Mouse (Mus musculus) B cell, adult 2 months (primary cell): ENCODE results near the gene Rsph1.

Experiments used
- DNase-seq, 2 experiments: peaks; one replicate each; pipeline ENCODE4 v3.0.0; 2022

The Rsph1 gene

DNA sequence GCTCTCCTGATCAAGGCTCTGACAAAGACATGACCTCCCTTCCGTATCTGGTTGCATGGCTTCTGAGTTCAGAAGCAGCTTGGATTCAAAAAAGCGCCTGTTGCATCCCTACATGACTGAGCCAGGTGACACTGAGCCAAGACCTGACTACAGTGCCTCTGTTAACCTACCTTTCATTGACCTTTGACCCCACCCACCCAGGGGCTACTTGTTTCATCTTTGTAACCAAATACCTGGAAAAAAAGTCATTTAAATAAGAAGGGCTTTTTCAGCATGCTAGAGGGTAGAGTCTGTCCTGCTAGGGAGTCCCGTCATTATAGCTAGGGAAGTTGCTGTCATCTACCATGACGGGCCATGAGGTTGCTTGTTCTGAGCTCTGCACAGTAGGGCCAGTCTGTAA lies 26.2 kb upstream of the Rsph1 start:
- no peak for DNase-seq

DNA sequence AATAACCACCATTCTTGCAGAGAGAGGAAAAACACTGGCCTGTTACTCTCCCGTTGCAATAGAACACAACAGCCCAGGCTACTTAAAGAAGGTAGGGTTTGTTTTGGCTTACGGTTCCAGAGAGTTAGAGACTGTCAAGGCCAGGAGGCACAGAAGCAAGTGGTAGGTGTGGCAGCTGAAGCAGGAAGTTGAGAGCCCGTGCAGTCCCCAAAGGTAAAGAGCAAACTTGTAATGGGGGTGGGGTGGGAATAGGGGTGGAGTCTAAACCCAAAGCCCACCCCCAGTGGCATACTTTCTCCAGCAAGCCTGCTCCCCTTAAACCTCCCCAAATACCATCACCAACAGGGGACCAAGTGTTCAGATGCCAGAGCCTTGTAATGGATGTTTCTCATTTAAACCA lies 23.6 kb upstream of the Rsph1 start:
- DNase-seq: no peak

DNA sequence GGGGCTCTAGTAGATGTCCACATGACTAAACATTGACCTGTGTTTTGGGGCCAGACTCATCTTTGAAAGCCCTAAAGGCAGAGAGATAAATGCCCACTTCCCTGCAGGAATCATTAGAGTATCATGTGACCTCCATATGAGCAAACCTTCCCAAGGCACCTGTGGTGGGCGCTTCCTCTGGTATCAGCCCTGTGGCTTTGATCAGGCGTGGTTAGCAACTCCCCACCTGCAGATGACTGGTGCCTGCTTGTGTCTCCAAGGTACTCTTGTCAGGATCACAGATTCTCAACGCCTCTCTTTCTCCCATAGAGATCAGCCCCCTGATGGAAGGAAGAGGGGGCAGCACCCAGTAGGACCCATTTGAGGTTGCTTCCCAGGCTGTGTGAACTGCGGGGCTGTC lies 22.8 kb upstream of the Rsph1 start:
- DNase-seq: no peak

DNA sequence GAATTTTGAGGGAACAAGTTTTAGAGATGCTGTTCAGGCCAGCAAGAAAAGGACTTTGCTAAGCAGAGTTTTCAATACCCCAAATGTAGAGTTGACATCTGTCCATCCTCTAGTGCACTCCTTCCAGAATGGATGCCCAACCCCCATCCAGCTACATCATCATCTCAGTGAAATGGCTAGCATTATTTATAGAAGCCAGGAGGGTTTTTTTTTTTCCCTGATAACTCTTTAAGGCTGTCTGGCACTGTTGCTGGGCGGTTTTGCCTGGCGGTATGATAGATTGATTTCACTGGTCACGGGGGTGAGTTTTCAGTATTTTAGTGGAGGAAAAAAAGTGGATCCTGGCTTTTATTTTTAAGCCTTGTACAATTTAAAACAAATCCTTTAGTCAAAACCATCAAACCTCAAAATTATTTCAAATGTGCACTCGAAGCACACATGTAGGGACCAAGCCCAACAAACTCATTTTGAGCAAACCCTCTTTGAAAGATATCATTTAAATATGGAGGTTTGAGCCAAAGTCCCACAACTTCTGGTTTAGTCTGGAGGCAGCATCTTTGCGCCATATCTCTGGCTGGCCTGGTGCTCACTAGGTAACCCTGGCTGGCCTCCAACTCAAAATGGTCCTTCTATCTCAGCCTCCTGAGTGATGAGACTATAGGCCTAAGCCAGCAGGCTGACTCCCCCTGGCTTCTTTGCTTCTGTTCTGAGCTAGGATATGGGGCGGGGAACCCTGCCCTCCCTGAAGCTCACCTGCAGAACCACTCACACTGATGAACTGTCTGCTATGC lies 21.4 kb upstream of the Rsph1 start:
- DNase-seq: no peak

DNA sequence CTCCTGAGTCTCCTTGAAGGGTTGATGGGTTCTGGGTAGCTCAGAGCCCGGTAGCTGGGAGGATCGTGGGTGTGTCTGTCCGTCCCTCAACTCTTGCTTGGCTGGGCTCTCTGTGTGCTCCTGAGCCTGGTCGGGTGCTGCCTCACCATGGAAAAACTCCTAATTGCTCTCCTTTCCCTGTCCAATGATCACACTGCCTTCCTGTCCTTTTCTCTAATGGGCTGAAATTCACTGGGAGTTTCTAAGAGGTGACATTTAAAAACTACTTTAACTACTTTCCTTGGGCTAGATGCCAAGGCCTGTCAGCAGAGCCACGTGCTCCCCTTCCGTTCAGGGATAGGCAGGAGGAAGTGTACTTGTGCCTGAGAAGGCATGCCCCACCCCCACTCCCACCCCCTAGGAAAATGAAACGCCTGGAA lies 20.3 kb upstream of the Rsph1 start:
- DNase-seq: no peak

DNA sequence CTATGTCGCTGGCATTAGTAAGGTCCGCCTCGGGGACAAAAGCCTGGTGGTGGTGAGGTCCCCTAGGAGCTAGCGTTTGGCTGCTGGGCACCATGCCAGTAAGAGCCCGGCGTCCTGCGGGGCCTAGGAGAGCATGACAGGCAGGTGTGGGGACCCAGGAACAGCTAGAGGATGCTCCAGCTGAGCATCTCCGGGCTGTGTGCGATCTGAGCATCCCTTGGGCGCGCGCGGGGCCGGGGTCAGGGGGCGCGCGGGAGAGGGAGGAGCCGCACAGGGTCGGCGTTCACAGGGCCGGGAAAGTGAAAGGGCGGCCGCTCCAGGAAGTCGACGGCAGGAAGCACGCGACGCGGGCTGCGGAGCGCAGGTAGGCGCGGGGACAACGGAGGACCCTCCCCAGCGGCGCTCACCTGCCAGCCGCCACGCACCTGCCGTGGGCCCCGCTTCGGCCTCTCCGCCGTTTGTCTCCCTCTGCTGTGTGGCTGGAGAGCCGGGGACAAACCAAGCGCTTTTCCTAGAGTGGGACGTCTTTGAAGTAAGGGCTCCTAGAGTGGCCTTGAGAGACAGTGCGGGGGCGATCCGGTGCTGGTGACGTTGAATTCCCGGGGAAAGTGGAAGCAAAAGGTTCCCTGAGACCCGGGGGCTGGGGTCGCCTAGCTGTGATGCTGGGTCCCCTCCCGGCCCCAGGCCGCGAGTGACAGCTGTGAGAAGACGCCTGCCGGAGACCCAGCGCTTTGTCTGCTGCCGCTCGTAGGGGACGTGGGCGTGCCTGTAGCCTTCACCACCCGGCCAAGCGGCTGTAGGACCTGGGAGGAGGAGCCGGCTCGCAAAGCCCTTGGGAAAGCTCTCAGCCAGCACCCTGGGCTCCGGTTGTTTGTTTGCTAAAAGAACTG lies 19.0 kb upstream of the Rsph1 start:
- peak; percentile 83 to 84 for DNase-seq

DNA sequence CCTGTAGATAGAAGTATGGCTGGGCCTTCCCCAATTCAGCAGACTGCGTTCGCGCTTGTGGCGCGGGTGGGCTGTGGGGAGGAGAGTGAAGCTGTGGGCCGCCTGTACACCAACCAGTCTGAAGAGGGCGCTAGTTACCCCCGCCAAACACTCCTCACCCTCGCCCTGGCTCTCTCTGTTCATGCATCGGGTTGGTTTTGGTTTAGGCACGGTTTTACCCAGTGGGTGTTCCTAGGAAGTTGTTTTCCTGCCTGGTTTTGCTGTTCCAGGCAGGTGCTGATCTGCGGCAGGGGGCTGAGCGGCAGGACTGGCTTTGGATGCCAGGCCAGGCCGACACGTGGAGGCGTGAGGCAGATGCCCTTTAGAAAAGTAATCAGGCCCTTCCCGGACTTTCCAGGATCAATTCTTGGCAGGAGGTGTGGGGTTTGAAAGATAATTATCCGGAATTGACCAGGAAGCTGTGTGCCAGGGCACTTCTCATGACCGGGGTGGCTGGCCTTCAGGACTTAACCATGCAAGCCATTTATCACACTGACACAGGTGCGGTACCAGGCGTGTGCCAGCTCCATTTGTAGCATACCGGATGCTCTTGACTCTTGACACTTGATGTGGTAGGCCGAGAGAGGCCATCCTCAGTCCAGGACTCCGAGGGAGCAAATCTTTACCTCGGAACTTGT lies 18.2 kb upstream of the Rsph1 start:
- peak; percentile 88 to 89 for DNase-seq

DNA sequence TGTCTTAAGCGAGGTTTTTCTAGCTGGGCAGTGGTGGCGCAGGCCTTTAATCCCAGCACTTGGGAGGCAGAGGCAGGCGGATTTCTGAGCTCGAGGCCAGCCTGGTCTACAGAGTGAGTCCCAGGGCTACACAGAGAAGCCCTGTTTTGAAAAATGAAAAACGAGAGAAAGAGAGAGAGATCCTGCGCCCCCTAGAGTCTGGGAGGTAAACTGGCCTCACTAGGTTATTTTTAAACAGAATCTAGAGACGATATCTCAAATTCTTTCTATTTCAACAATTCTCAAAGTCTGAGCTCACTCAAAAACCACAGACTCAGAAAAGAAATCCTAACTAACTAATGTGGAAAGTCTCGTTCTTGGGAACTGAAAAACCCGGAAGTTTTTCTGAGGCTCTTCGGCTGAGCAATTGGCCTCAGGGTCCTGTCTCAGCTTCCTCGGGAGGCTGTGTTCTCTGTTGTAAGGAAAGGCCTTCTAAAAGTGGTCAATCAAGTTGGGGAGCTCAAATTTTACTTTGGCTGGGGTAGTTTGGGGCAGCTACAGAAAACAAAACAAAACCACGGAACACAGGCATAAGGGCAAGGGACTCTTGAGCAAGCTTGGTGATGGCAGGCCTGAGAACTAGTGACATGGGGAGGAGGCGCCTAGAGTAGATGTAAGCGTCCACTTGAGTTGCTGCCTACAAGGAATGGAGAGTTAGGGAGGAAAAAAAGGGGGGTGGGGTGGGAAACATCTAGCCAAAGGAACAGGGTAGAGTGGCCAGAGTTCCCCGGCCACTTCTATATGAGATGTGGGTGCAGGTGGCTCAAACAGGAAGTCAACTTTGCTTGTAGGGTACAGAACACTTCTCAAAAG lies 17.4 kb upstream of the Rsph1 start:
- DNase-seq: peak; percentile 82 to 85

DNA sequence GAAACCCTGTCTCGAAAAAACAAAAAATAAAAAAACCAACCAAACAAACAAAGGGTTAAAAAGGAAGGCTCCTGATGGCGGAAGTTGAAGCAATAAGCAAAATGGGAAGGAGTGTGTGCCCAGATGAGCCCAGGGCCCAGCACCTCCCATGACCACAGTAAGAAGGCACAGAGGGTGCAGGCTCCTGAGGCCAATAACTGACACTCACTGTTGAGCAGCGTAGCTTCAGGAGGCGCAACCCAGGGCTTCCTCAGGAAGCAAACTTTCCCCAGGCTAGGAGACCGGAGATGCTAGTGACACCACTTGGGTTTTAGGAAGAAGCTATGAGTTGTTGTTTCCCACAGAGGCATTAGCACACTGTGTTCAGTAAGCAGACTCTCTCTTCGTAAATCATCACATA lies 13.7 kb upstream of the Rsph1 start:
- no peak for DNase-seq

DNA sequence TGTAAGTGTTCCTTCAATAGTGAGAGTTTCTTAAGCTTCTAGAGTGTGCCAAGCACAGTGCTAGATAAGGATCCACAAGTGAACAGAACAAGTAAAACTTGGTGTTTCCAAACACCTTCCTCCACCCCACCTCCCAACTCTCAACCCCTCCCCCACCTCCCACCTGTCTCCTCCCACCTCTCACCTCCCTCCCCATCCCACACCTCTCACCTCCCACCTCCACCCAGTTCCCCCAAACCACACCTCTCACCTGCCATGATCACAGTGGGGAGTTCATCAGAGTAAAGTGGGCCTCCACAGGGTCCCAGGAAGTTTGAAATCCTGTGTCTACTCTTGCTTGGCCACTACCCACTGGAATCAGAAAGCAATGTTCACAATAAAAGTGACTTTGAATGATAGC lies 13.1 kb upstream of the Rsph1 start:
- no peak for DNase-seq

DNA sequence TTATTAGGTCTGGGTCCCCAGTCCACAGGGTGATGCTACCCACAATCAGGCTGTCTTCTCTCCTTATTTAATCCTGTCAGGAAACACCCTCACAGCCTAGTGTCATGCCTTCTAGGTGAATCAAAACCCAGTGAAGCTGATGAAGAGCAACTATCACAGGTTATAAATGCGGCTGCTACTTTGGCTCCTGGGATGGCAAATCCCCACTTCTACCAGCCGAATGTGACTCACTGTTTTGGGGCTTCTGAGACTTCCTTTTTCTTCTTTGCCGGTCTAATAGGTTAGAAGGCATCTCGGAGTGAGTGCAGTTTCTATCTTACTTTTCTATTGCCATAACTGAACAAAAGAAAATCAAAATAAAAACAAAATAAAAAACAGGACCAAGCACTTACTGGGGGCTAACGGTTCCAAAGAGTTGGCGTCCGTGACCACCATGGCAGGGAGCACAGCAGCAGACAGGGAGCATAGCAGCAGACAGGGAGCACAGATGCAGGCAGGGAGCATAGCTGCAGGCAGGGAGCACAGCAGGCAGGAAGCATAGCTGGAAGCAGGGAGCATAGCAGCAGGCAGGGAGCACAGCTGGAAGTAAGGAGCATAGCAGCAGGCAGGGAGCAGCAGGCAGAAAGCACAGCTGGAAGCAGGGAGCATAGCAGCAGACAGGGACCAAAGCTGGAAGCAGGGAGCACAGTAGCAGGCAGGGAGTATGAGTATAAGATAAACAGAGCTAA lies 12.0 kb upstream of the Rsph1 start:
- DNase-seq: peak in 1 of 2 experiments; percentile 50

DNA sequence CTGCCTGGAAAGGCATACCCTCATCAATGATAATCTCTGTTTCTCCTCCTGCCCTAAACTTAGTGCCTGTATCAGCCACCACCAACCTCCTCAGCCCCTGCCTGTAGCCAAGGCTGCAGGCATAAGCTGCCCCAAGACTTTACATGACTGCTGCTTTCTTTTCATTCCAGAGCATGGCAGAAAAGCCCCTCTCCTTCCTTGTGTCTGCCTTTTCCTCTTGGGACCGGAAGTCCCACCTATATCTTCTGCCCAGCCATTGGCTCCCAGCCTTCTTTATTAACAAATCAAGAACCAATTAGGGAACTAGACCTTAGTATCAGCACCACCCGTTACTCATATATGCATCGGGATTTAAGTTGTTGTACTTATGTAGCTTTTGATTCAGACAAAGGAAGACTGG lies 10.0 kb upstream of the Rsph1 start:
- DNase-seq: no peak

DNA sequence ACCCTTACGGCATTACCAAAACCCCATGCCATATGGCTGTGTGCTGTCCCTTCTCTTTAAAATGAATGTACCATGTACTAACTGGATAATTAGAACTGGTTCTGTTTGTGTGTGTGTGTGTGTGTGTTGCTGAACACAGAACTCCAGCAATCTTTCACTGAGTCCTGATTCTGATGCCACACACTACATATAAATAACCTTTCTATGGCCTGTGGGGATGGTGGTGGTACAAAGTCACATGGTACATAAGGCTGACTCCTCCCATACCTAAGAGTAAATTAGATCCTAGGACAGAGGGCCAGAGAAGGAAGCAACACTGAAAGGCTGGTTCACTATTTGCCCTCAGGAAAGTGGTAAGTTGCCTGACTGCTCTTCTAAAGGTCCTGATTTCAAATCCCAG lies 9.3 kb upstream of the Rsph1 start, which contains the start of gene Slc37a1:
Slc37a1 (plus strand) TSS at position 301 of the 400 bp plus-strand sequence.
- no peak for DNase-seq

DNA sequence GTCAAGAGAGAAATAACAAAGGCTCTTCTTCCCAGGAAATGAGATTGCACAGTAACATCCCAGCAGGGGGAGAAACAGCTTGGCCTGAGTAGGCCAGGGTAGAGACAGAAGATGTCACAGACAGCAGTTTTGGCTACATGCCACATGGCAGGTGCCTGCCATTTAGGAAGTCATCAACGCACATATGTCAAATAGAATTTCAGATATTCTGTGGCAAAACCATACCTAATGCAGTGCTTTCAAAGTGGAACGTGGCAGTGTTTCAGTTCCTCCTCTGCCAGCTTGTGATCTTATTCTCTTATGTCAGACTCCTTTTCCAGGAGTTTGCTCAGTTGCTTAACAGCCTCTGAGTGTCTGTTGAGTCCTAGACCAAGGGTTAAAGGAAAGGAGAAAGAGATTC lies 8.7 kb upstream of the Rsph1 start:
- DNase-seq: peak; percentile 52 to 60

DNA sequence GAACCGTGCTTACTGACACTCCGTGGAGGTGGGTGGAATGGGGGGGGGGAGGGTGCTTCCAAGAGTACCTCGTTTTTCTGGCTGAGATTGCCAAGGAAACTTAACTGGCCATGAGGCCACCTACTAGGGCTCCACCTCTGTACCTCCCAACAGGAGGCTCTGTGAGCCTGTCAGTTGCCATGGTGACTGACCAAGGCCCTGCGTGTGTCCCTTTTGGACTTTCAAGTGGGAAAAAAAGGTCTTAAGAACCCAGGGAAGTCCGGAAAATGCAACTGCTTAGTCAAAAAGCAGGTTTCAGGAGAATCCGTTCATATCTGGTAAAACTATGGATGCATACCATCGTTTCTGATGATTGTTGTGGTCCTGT lies 5.5 kb upstream of the Rsph1 start:
- DNase-seq: no peak

DNA sequence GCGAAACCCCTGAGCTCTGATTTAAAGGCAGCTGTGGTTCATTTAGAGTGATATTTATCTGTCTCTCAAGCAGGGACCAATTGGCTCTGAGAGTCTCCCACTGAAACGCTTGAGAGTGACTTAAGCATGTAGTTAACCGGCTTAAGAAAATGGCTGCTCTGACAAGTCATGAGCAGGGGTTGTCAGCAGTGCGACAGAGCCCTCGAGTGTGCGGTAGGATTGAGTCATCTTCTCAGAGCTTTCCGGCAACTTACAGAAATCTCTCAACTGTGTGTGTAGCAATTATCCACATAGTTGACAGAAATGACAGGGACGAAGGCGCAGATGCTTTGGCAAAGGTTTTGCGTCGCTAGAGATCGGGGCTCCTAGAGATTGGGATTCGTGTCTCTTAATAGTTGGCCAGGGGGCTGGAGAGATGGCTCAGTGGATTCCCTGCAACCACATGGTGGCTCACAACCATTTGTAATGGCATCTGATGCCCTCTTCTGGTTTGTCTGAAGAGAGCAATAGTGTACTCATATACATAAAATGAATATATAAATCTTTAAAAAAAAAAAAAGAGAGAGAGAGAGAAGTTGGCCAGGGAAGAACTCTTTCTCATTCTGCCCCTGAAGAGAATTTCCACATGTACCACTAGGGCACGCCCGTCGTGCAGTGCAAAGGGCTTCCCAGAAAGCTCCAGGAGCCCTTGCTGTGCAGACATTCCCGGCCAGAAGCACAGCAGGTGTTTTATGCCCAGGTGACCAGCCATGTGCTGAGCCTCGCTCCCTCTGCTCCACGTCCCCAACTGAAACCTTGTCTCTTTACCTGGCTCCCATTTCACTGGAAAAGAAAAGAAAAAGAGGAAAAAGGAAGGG lies 4.9 kb upstream of the Rsph1 start:
- no peak for DNase-seq

DNA sequence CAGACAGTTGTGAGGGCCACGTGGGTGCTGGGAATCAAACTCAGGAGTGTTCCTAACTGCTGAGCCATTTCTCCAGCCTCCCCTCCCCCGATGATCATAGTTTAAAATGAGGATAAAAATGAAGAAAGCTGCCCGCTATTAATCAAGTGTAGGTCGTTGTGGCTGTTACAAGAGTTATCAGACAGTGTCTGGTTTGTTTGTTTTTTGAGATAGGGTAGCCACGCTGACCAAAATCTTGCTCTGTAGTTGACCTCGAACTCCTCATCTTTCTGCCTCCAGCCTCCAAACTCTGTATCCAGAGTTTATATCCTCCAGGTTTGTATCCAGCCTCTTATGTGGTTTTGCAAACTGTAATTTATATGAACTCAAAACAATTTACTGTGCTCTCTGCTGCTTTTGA lies 3.1 kb upstream of the Rsph1 start:
- DNase-seq: no peak

DNA sequence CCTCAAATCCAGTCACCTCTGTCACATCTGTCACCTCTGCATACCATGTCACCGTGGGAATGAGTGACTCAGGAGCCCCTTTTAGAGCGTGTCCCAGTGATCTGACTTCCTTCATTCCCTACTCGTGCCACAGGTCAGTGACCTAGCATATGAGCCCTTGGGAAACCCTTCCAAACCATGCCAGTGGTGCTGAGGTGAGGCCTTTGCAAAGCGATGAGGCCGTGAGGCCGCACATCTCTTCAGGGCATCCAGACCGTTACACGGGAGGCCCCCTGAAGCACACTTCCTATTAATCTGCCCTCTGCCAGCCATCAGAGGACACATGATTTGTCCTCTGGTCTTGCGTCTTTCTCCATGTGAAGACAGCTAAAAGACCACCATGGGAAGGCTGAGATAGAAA lies 2.4 kb upstream of the Rsph1 start:
- no peak for DNase-seq

DNA sequence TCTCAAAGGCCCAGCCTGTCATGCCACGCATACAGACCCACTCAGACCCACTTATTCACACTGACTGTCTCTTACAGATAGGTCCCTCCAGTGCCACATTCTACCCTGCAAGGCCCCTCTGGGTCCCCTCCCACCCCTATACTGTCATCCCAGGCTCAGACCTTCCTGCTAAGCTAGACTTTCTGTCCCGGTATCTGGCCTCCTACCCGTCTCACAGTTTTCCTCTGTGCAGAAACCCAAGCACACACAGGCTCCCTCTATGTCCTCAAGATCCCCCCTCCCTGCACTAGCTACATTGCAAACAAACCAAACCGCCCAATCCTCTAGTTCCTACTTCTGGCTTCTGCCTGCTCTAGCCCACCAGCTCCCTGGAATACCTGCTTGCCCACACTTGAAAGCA lies 748 bp upstream of the Rsph1 start:
- DNase-seq: no peak

DNA sequence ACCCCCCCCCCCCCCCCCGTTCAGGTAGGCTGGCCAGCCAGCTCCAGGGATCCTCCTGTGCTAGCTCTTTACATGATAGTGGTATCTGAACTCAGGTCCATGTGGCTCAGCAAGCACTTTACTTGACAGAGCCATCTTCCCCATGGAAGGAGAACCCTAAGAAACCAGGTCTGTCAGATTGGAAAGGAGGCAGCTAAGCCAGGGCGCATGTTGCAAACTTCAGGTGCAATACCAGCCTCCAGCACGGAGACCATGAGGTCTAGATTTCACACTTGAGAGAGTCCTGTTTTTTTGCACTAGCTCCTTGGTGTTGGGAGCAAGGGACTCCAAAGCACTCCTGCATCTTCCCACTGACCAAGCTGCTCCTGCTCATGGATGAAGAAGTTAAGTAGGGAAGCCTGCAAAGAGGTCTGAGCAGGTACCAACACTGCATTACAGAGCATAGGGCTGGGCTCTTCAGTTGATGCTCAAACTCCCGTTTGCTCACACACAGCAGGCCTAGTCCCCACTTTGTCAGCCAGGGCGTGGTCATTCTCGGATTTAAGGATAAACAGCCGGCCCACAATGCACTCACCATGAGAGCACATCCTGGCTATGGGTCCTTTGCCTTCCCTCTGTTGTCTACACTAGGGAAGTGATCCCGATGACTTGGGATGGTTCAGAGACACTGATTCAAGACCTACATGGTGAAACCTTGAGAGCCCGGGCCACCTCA lies 819 bp downstream of the Rsph1 start:
- no peak for DNase-seq
